Mouse (Mus musculus): ENCODE results near the gene Bnip1. TPM values are rescaled to one million over a fixed set of nuclear protein-coding genes. Genes with fewer than 3 reads are reported as not detected.
A peak's percentile ranks its signal among the peaks of the same experiment; 100 is the strongest.

Bnip1 gene
- polyA plus RNA-seq, 1 experiment from 2014 or later, result 53.7 TPM

- H3K4me1 ChIP-seq (replicated peaks; ENCODE audit: control insufficient read depth, insufficient read depth, low read length), result peaks cover 12% of the 10 kb centered on the region
- 90% methylated on average over 4 of the region's 4 CpGs for WGBS
Observed at GRCm38 (mm10) chr17:26778001-26778400, 2.9 kb upstream of the Bnip1 start.

GRCm38 (mm10) chr17:26778430-26779100 is 2.3 kb upstream of the Bnip1 start:
- ATAC-seq, result no peak
- Histone ChIP-seq H3K27ac (ENCODE audit: low read length) (no peak overlapping the region), H3K4me2 (ENCODE audit: low read length) (no peak overlapping the region), H3K4me3 (replicated peaks; ENCODE audit: low read length) (no peak overlapping the region), H3K27me3 (replicated peaks; ENCODE audit: control insufficient read depth, insufficient read depth, low read length) (no peaks in the 10 kb centered on the region), H3K9ac (replicated peaks; ENCODE audit: low read depth, low read length) (no peak overlapping the region), H3K9me3 (ENCODE audit: control insufficient read depth, low read length) (no peaks in the 10 kb centered on the region), H3K36me3 (ENCODE audit: control insufficient read depth, insufficient read depth) (peaks cover 2% of the 10 kb centered on the region; the same call in 1 of the 2 replicates), H3K4me1 (replicated peaks; ENCODE audit: control insufficient read depth, insufficient read depth, low read length) (peaks cover 12% of the 10 kb centered on the region)
- 92% methylated on average over 3 of the region's 3 CpGs for WGBS

More at GRCm38 (mm10) chr17:26778001-26778400, 2.9 kb upstream of the Bnip1 start:
- Histone ChIP-seq H3K4me2 (ENCODE audit: low read length) (no peak overlapping the region), H3K36me3 (ENCODE audit: control insufficient read depth, insufficient read depth) (0 out of 2 replicates have a peak, but pooled peaks cover 2% of the 10 kb centered on the region), H3K27ac (ENCODE audit: low read length) (no peak overlapping the region), H3K27me3 (replicated peaks; ENCODE audit: control insufficient read depth, insufficient read depth, low read length) (no peaks in the 10 kb centered on the region), H3K9ac (replicated peaks; ENCODE audit: low read depth, low read length) (no peak overlapping the region), H3K4me3 (replicated peaks; ENCODE audit: low read length) (no peak overlapping the region), H3K9me3 (ENCODE audit: control insufficient read depth, low read length) (no peaks in the 10 kb centered on the region)
- ATAC-seq, result no peak

GRCm38 (mm10) chr17:26779471-26779870 is 1.4 kb upstream of the Bnip1 start:
- Histone ChIP-seq H3K4me3 (replicated peaks; ENCODE audit: low read length) (no peak overlapping the region), H3K27me3 (replicated peaks; ENCODE audit: control insufficient read depth, insufficient read depth, low read length) (no peaks in the 10 kb centered on the region), H3K9ac (replicated peaks; ENCODE audit: low read depth, low read length) (no peak overlapping the region), H3K4me1 (replicated peaks; ENCODE audit: control insufficient read depth, insufficient read depth, low read length) (peaks cover 12% of the 10 kb centered on the region), H3K9me3 (ENCODE audit: control insufficient read depth, low read length) (no peaks in the 10 kb centered on the region), H3K4me2 (ENCODE audit: low read length) (no peak overlapping the region), H3K36me3 (ENCODE audit: control insufficient read depth, insufficient read depth) (peaks cover 7% of the 10 kb centered on the region), H3K27ac (ENCODE audit: low read length) (no peak overlapping the region)
- WGBS, result 91% methylated on average over 2 of the region's 2 CpGs
- ATAC-seq, result no peak

DNA sequence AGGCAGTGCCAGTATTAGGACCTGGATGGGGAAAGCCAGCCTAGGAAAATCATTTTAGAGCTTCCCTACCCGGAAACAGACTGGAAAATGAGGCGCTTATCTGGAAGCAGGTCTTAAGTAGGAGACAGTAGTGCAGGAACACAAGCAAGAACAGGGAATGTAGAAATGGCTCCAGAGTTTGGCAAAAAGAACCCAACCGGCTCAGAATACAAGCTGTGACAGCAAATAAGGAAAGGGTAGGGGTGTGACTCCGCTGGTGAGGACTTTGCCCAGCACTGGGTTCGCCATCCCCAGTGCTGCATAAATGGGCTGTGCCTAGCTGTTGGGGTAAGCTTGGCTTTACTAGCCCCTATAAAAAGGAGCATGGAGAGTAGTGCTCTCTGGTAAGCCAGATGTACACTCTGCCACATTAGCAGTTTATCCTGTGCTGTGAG is 761 bp downstream of the Bnip1 start:
- WGBS, result 21% methylated on average over 5 of the region's 5 CpGs
- Histone ChIP-seq H3K9me3 (ENCODE audit: control insufficient read depth, low read length) (no peaks in the 10 kb centered on the region), H3K27ac (ENCODE audit: low read length) (no peak overlapping the region), H3K36me3 (ENCODE audit: control insufficient read depth, insufficient read depth) (peaks cover 19% of the 10 kb centered on the region), H3K4me2 (ENCODE audit: low read length) (peak overlapping the region; percentile 60), H3K27me3 (replicated peaks; ENCODE audit: control insufficient read depth, insufficient read depth, low read length) (no peaks in the 10 kb centered on the region), H3K4me3 (replicated peaks; ENCODE audit: low read length) (peak overlapping the region; percentile 76), H3K4me1 (replicated peaks; ENCODE audit: control insufficient read depth, insufficient read depth, low read length) (peaks cover 12% of the 10 kb centered on the region), H3K9ac (replicated peaks; ENCODE audit: low read depth, low read length) (peak overlapping the region; percentile 82)
- ATAC-seq, result no peak

DNA sequence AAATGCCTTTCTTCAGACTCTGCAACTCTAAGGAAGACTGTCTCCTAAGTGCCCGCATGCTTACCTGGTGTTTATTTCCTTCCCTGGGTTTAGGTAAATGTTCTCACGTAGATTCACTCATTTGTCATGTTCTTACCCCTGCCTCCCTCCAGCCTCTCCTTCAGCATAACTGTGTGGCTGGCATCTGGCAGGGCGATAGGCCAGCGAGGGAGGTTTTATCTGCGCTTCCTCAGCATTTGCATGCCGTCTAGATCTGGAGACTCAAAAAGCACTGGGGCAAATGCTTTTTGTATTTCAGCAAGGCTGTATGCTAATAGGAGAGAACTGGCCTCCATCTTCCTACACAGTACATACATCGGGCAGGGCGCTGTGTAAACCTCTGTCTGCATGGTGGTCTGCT is 3.7 kb downstream of the Bnip1 start:
- Histone ChIP-seq H3K9ac (replicated peaks; ENCODE audit: low read depth, low read length) (no peak overlapping the region), H3K4me2 (ENCODE audit: low read length) (no peak overlapping the region), H3K27me3 (replicated peaks; ENCODE audit: control insufficient read depth, insufficient read depth, low read length) (no peaks in the 10 kb centered on the region), H3K36me3 (ENCODE audit: control insufficient read depth, insufficient read depth) (peaks cover 27% of the 10 kb centered on the region), H3K4me3 (replicated peaks; ENCODE audit: low read length) (no peak overlapping the region), H3K9me3 (ENCODE audit: control insufficient read depth, low read length) (no peaks in the 10 kb centered on the region), H3K27ac (ENCODE audit: low read length) (no peak overlapping the region), H3K4me1 (replicated peaks; ENCODE audit: control insufficient read depth, insufficient read depth, low read length) (peaks cover 12% of the 10 kb centered on the region)
- ATAC-seq, result no peak
- 95% methylated on average over 8 of the region's 8 CpGs for WGBS

DNA sequence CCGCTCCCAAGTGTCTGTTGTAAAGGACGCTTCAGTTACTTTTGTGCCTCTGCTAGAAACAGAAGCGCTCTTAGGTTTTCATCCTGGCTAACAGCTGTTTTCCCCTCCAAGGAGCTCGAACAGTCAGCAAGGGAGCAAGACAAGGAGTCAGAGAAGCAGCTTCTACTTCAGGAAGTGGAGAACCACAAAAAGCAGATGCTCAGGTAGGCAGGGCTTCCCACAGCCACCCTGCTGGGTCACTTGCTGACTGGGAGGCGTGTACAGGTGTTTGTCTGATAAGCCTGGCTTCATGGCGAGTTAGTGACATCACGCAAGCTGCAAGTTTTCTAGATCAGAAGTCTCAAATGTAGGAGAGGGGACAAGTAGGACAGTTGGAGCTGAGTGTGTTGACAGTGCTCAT is 5.7 kb downstream of the Bnip1 start:
- ATAC-seq, result no peak
- Histone ChIP-seq H3K27me3 (replicated peaks; ENCODE audit: control insufficient read depth, insufficient read depth, low read length) (no peaks in the 10 kb centered on the region), H3K4me2 (ENCODE audit: low read length) (no peak overlapping the region), H3K36me3 (ENCODE audit: control insufficient read depth, insufficient read depth) (peaks cover 34% of the 10 kb centered on the region), H3K4me3 (replicated peaks; ENCODE audit: low read length) (no peak overlapping the region), H3K4me1 (replicated peaks; ENCODE audit: control insufficient read depth, insufficient read depth, low read length) (peaks cover 6% of the 10 kb centered on the region), H3K27ac (ENCODE audit: low read length) (no peak overlapping the region), H3K9me3 (ENCODE audit: control insufficient read depth, low read length) (no peaks in the 10 kb centered on the region), H3K9ac (replicated peaks; ENCODE audit: low read depth, low read length) (no peak overlapping the region)
- WGBS, result 96% methylated on average over 7 of the region's 7 CpGs

DNA sequence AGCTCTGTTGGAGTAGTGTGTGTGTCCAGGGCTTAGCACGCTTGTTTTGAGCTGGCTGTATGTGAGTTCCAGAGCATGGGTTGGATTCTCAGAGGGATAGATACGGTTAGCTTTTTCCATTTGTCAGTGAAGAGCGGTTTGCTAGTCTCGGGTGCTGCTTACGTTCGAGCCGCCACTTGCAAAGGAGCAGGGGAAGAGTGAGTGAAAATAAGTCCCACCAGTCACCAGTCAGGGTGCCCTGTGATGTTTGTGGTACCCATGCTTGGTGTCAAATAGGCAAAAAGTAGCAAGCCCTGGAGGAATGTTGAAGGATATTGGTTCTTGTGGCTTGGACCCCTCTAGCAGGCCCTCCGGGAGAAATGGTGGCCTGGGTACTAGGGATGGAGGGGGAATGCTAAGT is 8.1 kb downstream of the Bnip1 start:
- 94% methylated on average over 8 of the region's 8 CpGs for WGBS
- Histone ChIP-seq H3K27me3 (replicated peaks; ENCODE audit: control insufficient read depth, insufficient read depth, low read length) (no peaks in the 10 kb centered on the region), H3K9me3 (ENCODE audit: control insufficient read depth, low read length) (no peaks in the 10 kb centered on the region), H3K4me3 (replicated peaks; ENCODE audit: low read length) (no peak overlapping the region), H3K4me2 (ENCODE audit: low read length) (no peak overlapping the region), H3K4me1 (replicated peaks; ENCODE audit: control insufficient read depth, insufficient read depth, low read length) (no peaks in the 10 kb centered on the region), H3K27ac (ENCODE audit: low read length) (no peak overlapping the region), H3K9ac (replicated peaks; ENCODE audit: low read depth, low read length) (no peak overlapping the region), H3K36me3 (ENCODE audit: control insufficient read depth, insufficient read depth) (peaks cover 38% of the 10 kb centered on the region)
- no peak for ATAC-seq

DNA sequence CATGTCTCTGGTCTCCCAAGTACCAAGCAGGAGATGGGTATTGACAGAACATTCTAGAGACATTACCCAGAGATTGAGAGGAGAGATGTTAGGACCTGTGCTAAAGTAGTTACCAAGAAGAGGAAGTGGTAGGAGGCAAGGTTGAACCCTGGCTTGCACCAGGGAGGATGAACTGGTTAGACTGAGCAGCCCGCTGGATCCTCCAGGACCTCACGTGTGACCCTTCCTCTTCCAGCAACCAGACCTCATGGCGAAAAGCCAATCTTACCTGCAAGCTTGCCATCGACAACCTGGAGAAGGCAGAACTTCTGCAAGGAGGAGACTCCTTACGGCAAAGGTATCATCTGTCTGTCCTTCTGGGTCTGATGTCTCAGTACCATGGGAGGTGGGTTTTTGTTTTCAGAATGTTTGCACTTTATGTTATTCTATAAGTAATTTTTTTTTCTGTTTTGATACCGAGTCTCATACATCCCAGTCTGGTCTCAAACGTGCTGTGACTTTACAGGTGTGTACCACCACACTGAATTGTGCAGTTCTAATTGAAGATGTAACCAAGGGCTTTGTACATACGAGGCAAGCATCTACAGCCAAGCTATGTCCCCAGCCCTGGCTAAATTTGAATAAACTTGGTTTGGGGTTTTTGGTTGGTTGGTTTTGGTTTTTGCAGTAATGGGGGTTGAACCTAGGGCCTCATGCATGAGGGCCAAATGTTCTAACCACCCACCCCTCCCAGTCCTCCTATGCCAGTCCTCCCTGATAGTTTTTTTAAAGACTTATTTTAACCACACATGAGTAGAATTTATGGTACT is 8.8 kb downstream of the Bnip1 start:
- H3K4me2 ChIP-seq (ENCODE audit: low read length), result no peak overlapping the region
- ATAC-seq, result no peak
- WGBS, result 96% methylated on average over 8 of the region's 8 CpGs
- H3K27me3 ChIP-seq (replicated peaks; ENCODE audit: control insufficient read depth, insufficient read depth, low read length), result no peaks in the 10 kb centered on the region
- H3K9me3 ChIP-seq (ENCODE audit: control insufficient read depth, low read length), result no peaks in the 10 kb centered on the region
- H3K27ac ChIP-seq (ENCODE audit: low read length), result no peak overlapping the region
- no peak overlapping the region for H3K4me3 ChIP-seq (replicated peaks; ENCODE audit: low read length)
- H3K4me1 ChIP-seq (replicated peaks; ENCODE audit: control insufficient read depth, insufficient read depth, low read length), result no peaks in the 10 kb centered on the region
- no peak overlapping the region for H3K9ac ChIP-seq (replicated peaks; ENCODE audit: low read depth, low read length)
- peaks cover 31% of the 10 kb centered on the region for H3K36me3 ChIP-seq (ENCODE audit: control insufficient read depth, insufficient read depth)

GRCm38 (mm10) chr17:26790269-26791214 is 9.7 kb downstream of the Bnip1 start:
- Histone ChIP-seq H3K27ac (ENCODE audit: low read length) (no peak overlapping the region), H3K4me2 (ENCODE audit: low read length) (no peak overlapping the region), H3K4me3 (replicated peaks; ENCODE audit: low read length) (no peak overlapping the region), H3K4me1 (replicated peaks; ENCODE audit: control insufficient read depth, insufficient read depth, low read length) (no peaks in the 10 kb centered on the region), H3K36me3 (ENCODE audit: control insufficient read depth, insufficient read depth) (peaks cover 24% of the 10 kb centered on the region), H3K9me3 (ENCODE audit: control insufficient read depth, low read length) (no peaks in the 10 kb centered on the region), H3K27me3 (replicated peaks; ENCODE audit: control insufficient read depth, insufficient read depth, low read length) (no peaks in the 10 kb centered on the region), H3K9ac (replicated peaks; ENCODE audit: low read depth, low read length) (no peak overlapping the region)
- no peak for ATAC-seq
- 92% methylated on average over 11 of the region's 11 CpGs for WGBS
